ENCODE assay signal across 9 mouse cellular contexts in the genomic region with DNA sequence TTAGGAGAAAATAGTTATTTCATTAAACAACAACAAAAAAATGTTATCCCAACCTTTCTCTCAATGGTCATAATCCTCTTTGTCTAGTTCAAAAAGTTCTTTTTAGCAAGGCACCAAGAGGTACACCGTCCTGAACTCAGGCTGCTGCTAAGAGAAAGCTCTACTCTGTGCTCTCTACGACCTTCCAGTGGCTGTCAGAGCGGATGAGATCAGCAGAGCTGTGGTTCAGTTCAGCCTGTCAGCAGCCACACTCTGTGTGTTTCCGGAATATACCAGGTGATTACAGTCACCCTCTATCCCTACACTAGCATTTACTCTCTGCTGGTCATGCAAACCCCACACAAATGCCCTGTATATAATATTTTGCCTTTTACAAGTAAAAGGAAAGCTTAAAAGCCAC. TPM values are rescaled to one million over a fixed set of nuclear protein-coding genes. Genes with fewer than 3 reads are reported as not detected.
DNase-seq lines count a peak whose midpoint lies in the region; ATAC-seq lines count a peak whose summit lies in the region.
"Had no signal": no experiment of that assay in that cellular context is flagged by ENCODE, and none has a peak within 500 bp of the region (broad histone marks: within the 10 kb centered on the region; RNA-seq: fewer than 3 reads in every experiment).

No protein-coding gene starts in this region.

- no peak for ATAC-seq in midbrain, embryonic 16.5 days

- H3K4me3 ChIP-seq in midbrain, embryonic 16.5 days (ENCODE audit: low read depth, low read length): peak overlapping the region; percentile 32

- peak; percentile 15 for DNase-seq in kidney, postnatal 10 days
- no peak for DNase-seq in kidney, postnatal 14 days
- peak; percentile 69 for DNase-seq in cerebellum, adult 9-10 months
- DNase-seq in heart, postnatal 4 days: peak; percentile 22
- DNase-seq in right cerebral cortex, postnatal 14 days: no peak
- DNase-seq in yolk sac, embryonic 10.5 days (ENCODE audit: low spot score): no peak
- no peak for DNase-seq in left cerebral cortex, adult 18-20 months (ENCODE audit: low spot score in 2 of 2)

- H3K4me1 ChIP-seq in midbrain, embryonic 16.5 days (ENCODE audit: control insufficient read depth, insufficient read depth, low read length): peaks cover 2% of the 10 kb centered on the region; the same call in 1 of the 2 replicates

- peak overlapping the region; percentile 55 for H3K4me2 ChIP-seq in midbrain, embryonic 16.5 days (ENCODE audit: low read length)

- H3K36me3 ChIP-seq in midbrain, embryonic 16.5 days (ENCODE audit: control insufficient read depth, insufficient read depth, low read length): no peaks in the 10 kb centered on the region

- WGBS in midbrain, embryonic 16.5 days: 21% methylated on average over 4 of the region's 4 CpGs

- no peak overlapping the region; the same call in 1 of the 2 replicates for H3K27ac ChIP-seq in midbrain, embryonic 16.5 days (ENCODE audit: low read length)
- H3K27ac ChIP-seq: macrophage had no signal

- H3K27me3 ChIP-seq in midbrain, embryonic 16.5 days (ENCODE audit: control insufficient read depth, insufficient read depth, low read depth, low read length): no peaks in the 10 kb centered on the region

- H3K9me3 ChIP-seq in midbrain, embryonic 16.5 days (replicated peaks; ENCODE audit: control insufficient read depth, low read length, poor library complexity, severe bottlenecking): no peaks in the 10 kb centered on the region

- peak overlapping the region; percentile 58; the same call in 1 of the 2 replicates for H3K9ac ChIP-seq in midbrain, embryonic 16.5 days (ENCODE audit: low read depth, low read length)

RNA-seq across cellular contexts. Expression of a gene that starts 4.2 kb away (rescaled TPM):
- total RNA-seq in heart, postnatal 4 days (2021): 10 to 100 TPM; 37.7 to 38.2 TPM
- 4.2 and 4.7 TPM in 2 replicates for polyA plus RNA-seq in midbrain, embryonic 16.5 days (2015; fragmentation: Nextera tagmentation; extraction: Ambion mirVana)
- 10 to 100 TPM; 29.8 to 33.1 TPM for total RNA-seq in left cerebral cortex, adult 18-20 months (2021)

Comparison
In these comparisons a context has a peak if more than half of its experiments do, and no peak if none do; other contexts are left out.
1. DNase-seq: peak in kidney, postnatal 10 days (single experiment), cerebellum, adult 9-10 months (single experiment) and heart, postnatal 4 days (single experiment); none in kidney, postnatal 14 days (single experiment), right cerebral cortex, postnatal 14 days (single experiment), yolk sac, embryonic 10.5 days (single experiment) and left cerebral cortex, adult 18-20 months (0 of 2).